Mouse (Mus musculus): ENCODE measurements around the gene Ppp1r10.

DNA sequence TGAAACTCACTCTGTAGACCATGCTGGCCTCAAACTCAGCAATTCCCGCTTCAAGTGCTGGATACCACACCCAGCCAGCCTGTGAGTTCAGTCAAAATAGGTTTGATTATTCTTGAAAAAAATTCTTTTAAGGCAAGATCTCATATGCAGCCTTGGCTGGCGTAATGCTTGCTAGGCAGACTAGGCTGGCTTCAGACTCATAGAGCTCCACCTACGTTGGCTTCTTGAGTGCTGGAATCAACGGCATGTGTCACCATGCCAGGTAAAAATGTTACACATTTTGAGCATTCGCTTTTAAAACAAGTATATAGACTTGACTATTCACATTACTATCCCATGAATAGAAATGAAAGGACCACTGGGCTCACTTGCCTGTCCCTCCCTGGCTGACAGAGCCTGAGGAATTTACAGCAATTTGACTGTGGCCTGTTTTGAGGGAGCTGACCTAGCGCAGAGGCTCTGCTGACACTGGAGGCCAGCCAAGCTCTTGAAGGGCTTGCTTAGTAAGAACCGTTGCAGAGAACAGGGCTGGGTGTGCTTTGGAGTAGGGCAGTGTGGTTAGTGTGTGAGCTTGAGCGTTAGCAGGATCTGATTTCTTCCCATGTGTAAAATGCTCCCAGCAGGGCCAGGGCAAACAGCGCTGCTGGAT, 12.8 kb upstream of the Ppp1r10 start:
- TF ChIP-seq CTCF (conservative IDR thresholded peaks at IDR 0.05; ENCODE audit: insufficient read depth, insufficient read length, low read depth, low read length): no peak
- no peak for TF ChIP-seq POLR2A (IDR thresholded peaks at IDR 0.05; ENCODE audit: low read depth, low read length)

Measured in kidney, adult 2 months (tissue).